11 mouse cellular contexts compared by ENCODE assay signal in the genomic region with DNA sequence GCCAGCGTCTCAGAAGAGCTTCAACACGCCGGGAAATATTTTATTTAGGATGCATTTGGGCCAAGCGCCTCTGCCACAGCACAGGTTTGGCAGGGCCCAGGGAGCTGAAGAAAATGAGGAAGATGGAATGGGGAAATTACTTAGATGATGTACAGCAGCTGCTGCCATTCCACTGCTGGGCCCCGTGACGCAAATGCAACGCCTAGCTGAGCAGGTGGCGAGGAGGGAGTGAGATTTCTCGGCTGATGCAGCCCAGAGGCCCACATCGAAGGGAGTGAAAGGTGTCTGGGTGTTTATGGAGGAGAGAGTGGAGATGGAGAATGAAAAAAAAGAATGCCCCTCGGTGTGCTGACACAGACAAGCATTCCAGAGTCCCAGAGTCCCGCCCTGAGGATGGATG. TPM values are rescaled to one million over a fixed set of nuclear protein-coding genes. Genes with fewer than 3 reads are reported as not detected.
DNase-seq lines count a peak whose midpoint lies in the region; ATAC-seq and TF ChIP-seq lines count a peak whose summit lies in the region.
"Had no signal": no experiment of that assay in that cellular context is flagged by ENCODE, and none has a peak within 500 bp of the region (broad histone marks: within the 10 kb centered on the region; RNA-seq: fewer than 3 reads in every experiment).

No protein-coding gene starts in this region.

- H3K4me3 ChIP-seq in hindbrain, postnatal 0 days (ENCODE audit: low read length): no peak overlapping the region
- no peak overlapping the region for H3K4me3 ChIP-seq in neural tube, embryonic 14.5 days (ENCODE audit: low read depth, low read length)
- H3K4me3 ChIP-seq: intestine, embryonic 15.5 days; myocyte had no signal

- 62% methylated on average over 12 of the region's 12 CpGs for WGBS in hindbrain, postnatal 0 days
- 44% methylated on average over 12 of the region's 12 CpGs for WGBS in neural tube, embryonic 14.5 days

- no peaks in the 10 kb centered on the region for H3K27me3 ChIP-seq in hindbrain, postnatal 0 days (ENCODE audit: insufficient read depth, low read length)
- no peaks in the 10 kb centered on the region for H3K27me3 ChIP-seq in neural tube, embryonic 14.5 days (ENCODE audit: control insufficient read depth, insufficient read depth, low read length)
- H3K27me3 ChIP-seq: intestine, embryonic 15.5 days had no signal

- no peak for DNase-seq in frontal cortex, postnatal 10 days (ENCODE audit: low spot score in 2 of 2)
- peak; percentile 57 to 69 for DNase-seq in left cerebral cortex, adult 18-20 months (ENCODE audit: low spot score in 2 of 2)
- no peak for DNase-seq in left cerebral cortex, adult 11 months (ENCODE audit: low spot score)
- DNase-seq in hindbrain, postnatal 0 days (ENCODE audit: low spot score): peak; percentile 33
- DNase-seq in adrenal gland, adult 18-20 months (ENCODE audit: low spot score in 2 of 2): no peak
- DNase-seq in gastrocnemius, postnatal 36 days: no peak
- DNase-seq: cerebellum, postnatal 36 days had no signal

- ATAC-seq in frontal cortex, adult (ENCODE audit: low TSS enrichment): peak; percentile 86
- no peak for ATAC-seq in hindbrain, postnatal 0 days
- peak; percentile 47; the same call in 1 of the 2 replicates for ATAC-seq in neural tube, embryonic 14.5 days (ENCODE audit: low read depth)
- ATAC-seq: intestine, embryonic 15.5 days had no signal

- intact Hi-C loops in gastrocnemius, postnatal 36 days (cut with DNase I): no loop called here

- no peaks in the 10 kb centered on the region for H3K9me3 ChIP-seq in hindbrain, postnatal 0 days (ENCODE audit: low read length)
- H3K9me3 ChIP-seq in neural tube, embryonic 14.5 days (ENCODE audit: control insufficient read depth, low read length): no peaks in the 10 kb centered on the region
- H3K9me3 ChIP-seq: intestine, embryonic 15.5 days had no signal

- no peaks in the 10 kb centered on the region for H3K4me1 ChIP-seq in hindbrain, postnatal 0 days (ENCODE audit: insufficient read depth, low read length)
- peaks cover 3% of the 10 kb centered on the region; the same call in 1 of the 2 replicates for H3K4me1 ChIP-seq in neural tube, embryonic 14.5 days (ENCODE audit: control insufficient read depth, insufficient read depth, low read length)

- H3K4me2 ChIP-seq in hindbrain, postnatal 0 days (ENCODE audit: low read depth, low read length): no peak overlapping the region
- H3K4me2 ChIP-seq in neural tube, embryonic 14.5 days (ENCODE audit: low read depth, low read length): no peak overlapping the region
- H3K4me2 ChIP-seq: intestine, embryonic 15.5 days had no signal

- H3K36me3 ChIP-seq in hindbrain, postnatal 0 days (ENCODE audit: insufficient read depth, low read length): no peaks in the 10 kb centered on the region
- H3K36me3 ChIP-seq in neural tube, embryonic 14.5 days (ENCODE audit: control insufficient read depth, insufficient read depth, low read length): no peaks in the 10 kb centered on the region
- H3K36me3 ChIP-seq: intestine, embryonic 15.5 days had no signal

- no peak for TF ChIP-seq CTCF in hindbrain, postnatal 0 days (IDR thresholded peaks at IDR 0.05; ENCODE audit: low read depth)

- H3K9ac ChIP-seq in hindbrain, postnatal 0 days (replicated peaks; ENCODE audit: low read length): no peak overlapping the region
- H3K9ac ChIP-seq in neural tube, embryonic 14.5 days (replicated peaks; ENCODE audit: low read depth, low read length): no peak overlapping the region
- H3K9ac ChIP-seq: intestine, embryonic 15.5 days had no signal

- 0 out of 2 replicates have a peak overlapping the region, but pooled peaks have one; percentile 34 for H3K27ac ChIP-seq in hindbrain, postnatal 0 days
- no peak overlapping the region for H3K27ac ChIP-seq in neural tube, embryonic 14.5 days (ENCODE audit: low read depth, low read length)
- H3K27ac ChIP-seq: intestine, embryonic 15.5 days had no signal

RNA-seq across cellular contexts. Expression of gene Lpin2, which starts 56.8 kb away (rescaled TPM):
- total RNA-seq in left cerebral cortex, adult 18-20 months (2021): 10 to 100 TPM; 77.7 to 89.3 TPM
- total RNA-seq in hindbrain, postnatal 0 days (2014; rRNA removed): 48.9 and 49.8 TPM in 2 replicates
- 39.5 and 39.9 TPM in 2 replicates for polyA plus RNA-seq in hindbrain, postnatal 0 days (2015; fragmentation: Nextera tagmentation; extraction: Ambion mirVana)
- 49.8 and 52.4 TPM in 2 replicates for polyA plus RNA-seq in neural tube, embryonic 14.5 days (2014; fragmentation: Nextera tagmentation; extraction: Ambion mirVana)
- 10 to 100 TPM; 34.4 to 40.1 TPM for total RNA-seq in adrenal gland, adult 18-20 months (2021)
- 1 to 10 TPM; 2.6 to 3.5 TPM for total RNA-seq in gastrocnemius, postnatal 36 days (2021)

Comparison
In these comparisons a context has a peak if more than half of its experiments do, and no peak if none do; other contexts are left out.
1. DNase-seq: peak in left cerebral cortex, adult 18-20 months (2 of 2) and hindbrain, postnatal 0 days (single experiment); none in frontal cortex, postnatal 10 days (0 of 2), left cerebral cortex, adult 11 months (single experiment), adrenal gland, adult 18-20 months (0 of 2) and gastrocnemius, postnatal 36 days (0 of 2).
2. RNA of gene Lpin2, which starts 56.8 kb away (total RNA-seq): 77.7 to 89.3 TPM in left cerebral cortex, adult 18-20 months, 48.9 to 49.8 TPM in hindbrain, postnatal 0 days and 34.4 to 40.1 TPM in adrenal gland, adult 18-20 months; 2.6 to 3.5 TPM in gastrocnemius, postnatal 36 days; every median in the first group is over 4 times any median in the second.